Comparison of ENCODE assay signal across 9 mouse cellular contexts in genomic region chr16:94354450-94354849, GRCm38 (mm10). TPM values are rescaled to one million over a fixed set of nuclear protein-coding genes. Genes with fewer than 3 reads are reported as not detected.
DNase-seq lines count a peak whose midpoint lies in the region; ATAC-seq and TF ChIP-seq lines count a peak whose summit lies in the region.
"Had no signal": no experiment of that assay in that cellular context is flagged by ENCODE, and none has a peak within 500 bp of the region (broad histone marks: within the 10 kb centered on the region; RNA-seq: fewer than 3 reads in every experiment).

No protein-coding gene starts in this region.

- H3K4me3 ChIP-seq in kidney, postnatal 0 days (replicated peaks; ENCODE audit: low read depth, low read length), result no peak overlapping the region
- H3K4me3 ChIP-seq in CH12.LX (replicated peaks in 1 of 3; ENCODE audit: low read depth in 2 of 3, low read length in 2 of 3, poor library complexity in 1 of 3), result no peak overlapping the region
- H3K4me3 ChIP-seq in embryonic facial prominence, embryonic 10.5 days, result no peak overlapping the region
- no peak overlapping the region for H3K4me3 ChIP-seq in liver, embryonic 12.5 days
- H3K4me3 ChIP-seq in cerebellum, adult 2 months (replicated peaks; ENCODE audit: insufficient read depth, low read depth, low read length), result no peak overlapping the region
- H3K4me3 ChIP-seq: limb, embryonic 13.5 days had no signal

- in situ Hi-C loops in CH12.LX (cut with MboI; ENCODE audit: low pct_ligation_motif_present, low pct_unique_long_range_greater_than_20kb, low sequenced_read_pairs), result no loop called here

- no peaks in the 10 kb centered on the region for H3K36me3 ChIP-seq in kidney, postnatal 0 days (ENCODE audit: insufficient read depth, low read length)
- H3K36me3 ChIP-seq in CH12.LX (replicated peaks in 1 of 2; ENCODE audit: control insufficient read depth in 1 of 2, insufficient read depth in 1 of 2, low read length in 1 of 2), result no peaks in the 10 kb centered on the region
- no peaks in the 10 kb centered on the region for H3K36me3 ChIP-seq in embryonic facial prominence, embryonic 10.5 days (replicated peaks)
- H3K36me3 ChIP-seq in liver, embryonic 12.5 days, result no peaks in the 10 kb centered on the region
- H3K36me3 ChIP-seq: limb, embryonic 13.5 days had no signal

- dilution Hi-C loops in CH12.LX (cut with MboI; ENCODE audit: extremely low pct_ligation_motif_present, extremely low pct_unique_long_range_greater_than_20kb, low sequenced_read_pairs), result no loop called here

- H3K4me1 ChIP-seq in kidney, postnatal 0 days (replicated peaks; ENCODE audit: insufficient read depth, low read length), result no peaks in the 10 kb centered on the region
- H3K4me1 ChIP-seq in CH12.LX (ENCODE audit: control insufficient read depth in 1 of 2, insufficient read depth in 2 of 2), result peaks cover 15 to 34% of the 10 kb centered on the region in 2 experiments
- peaks cover 29% of the 10 kb centered on the region for H3K4me1 ChIP-seq in embryonic facial prominence, embryonic 10.5 days
- peaks cover 18% of the 10 kb centered on the region for H3K4me1 ChIP-seq in liver, embryonic 12.5 days
- H3K4me1 ChIP-seq in cerebellum, adult 2 months (ENCODE audit: control insufficient read depth, insufficient read depth, low read length), result no peaks in the 10 kb centered on the region

- TF ChIP-seq CTCF in kidney, postnatal 0 days (IDR thresholded peaks at IDR 0.05; ENCODE audit: low read depth), result no peak
- no peak for TF ChIP-seq CTCF in CH12.LX (conservative IDR thresholded peaks at IDR 0.05 in 1 of 2, IDR thresholded peaks at IDR 0.05 in 1 of 2; ENCODE audit: low read depth in 2 of 2, low read length in 2 of 2)
- TF ChIP-seq CTCF in cerebellum, adult 2 months (IDR thresholded peaks at IDR 0.05; ENCODE audit: borderline replicate concordance, insufficient read depth, low read depth, low read length), result no peak

- H3K79me2 ChIP-seq in CH12.LX (replicated peaks; ENCODE audit: control insufficient read depth, extremely low read depth, insufficient read depth, poor library complexity, severe bottlenecking), result no peaks in the 10 kb centered on the region

- no peak overlapping the region for H3K9ac ChIP-seq in kidney, postnatal 0 days (ENCODE audit: low read depth, low read length)
- peak overlapping the region; percentile 34; the same call in 1 of the 2 replicates for H3K9ac ChIP-seq in CH12.LX (ENCODE audit: insufficient read depth, low read depth)
- no peak overlapping the region for H3K9ac ChIP-seq in liver, embryonic 12.5 days
- H3K9ac ChIP-seq: limb, embryonic 13.5 days had no signal

- no peaks in the 10 kb centered on the region for H3K9me3 ChIP-seq in kidney, postnatal 0 days (replicated peaks; ENCODE audit: low read length)
- no peaks in the 10 kb centered on the region for H3K9me3 ChIP-seq in CH12.LX (replicated peaks; ENCODE audit: low read length)
- H3K9me3 ChIP-seq in embryonic facial prominence, embryonic 10.5 days, result no peaks in the 10 kb centered on the region
- H3K9me3 ChIP-seq in liver, embryonic 12.5 days (replicated peaks), result no peaks in the 10 kb centered on the region
- H3K9me3 ChIP-seq: limb, embryonic 13.5 days had no signal

- 20% methylated on average over 9 of the region's 9 CpGs for WGBS in kidney, postnatal 0 days
- WGBS in embryonic facial prominence, embryonic 10.5 days, result 56% methylated on average over 9 of the region's 9 CpGs
- 40% methylated on average over 9 of the region's 9 CpGs for WGBS in liver, embryonic 12.5 days (ENCODE audit: insufficient replicate concordance)
- WGBS in cerebellum, adult 2 months, result 62% methylated on average over 9 of the region's 9 CpGs

- TF ChIP-seq RAD21 in CH12.LX (IDR thresholded peaks at IDR 0.05; ENCODE audit: low read depth, low read length), result no peak

- TF ChIP-seq POLR2A in CH12.LX (IDR thresholded peaks at IDR 0.05; ENCODE audit: low read depth, low read length), result peak; percentile 50
- no peak for TF ChIP-seq POLR2A in cerebellum, adult 2 months (IDR thresholded peaks at IDR 0.05; ENCODE audit: borderline replicate concordance, insufficient read depth, low read length)

- peak; percentile 70 for DNase-seq in kidney, postnatal 0 days (ENCODE audit: low spot score)
- DNase-seq in kidney, adult 9 months, result no peak
- DNase-seq in CH12.LX (ENCODE audit: extremely low read depth), result peak; percentile 92
- DNase-seq in embryonic facial prominence, embryonic 10.5 days (ENCODE audit: low spot score), result peak; percentile 45
- no peak for DNase-seq in gastrocnemius, postnatal 36 days
- DNase-seq in cerebellum, adult 2 months, result no peak

- no peak for TF ChIP-seq EP300 in CH12.LX (IDR thresholded peaks at IDR 0.05; ENCODE audit: low read length)

- H3K27me3 ChIP-seq in kidney, postnatal 0 days (ENCODE audit: insufficient read depth, low read length), result no peaks in the 10 kb centered on the region
- H3K27me3 ChIP-seq in CH12.LX (replicated peaks), result no peaks in the 10 kb centered on the region
- no peaks in the 10 kb centered on the region for H3K27me3 ChIP-seq in embryonic facial prominence, embryonic 10.5 days (replicated peaks; ENCODE audit: low read depth, poor library complexity, severe bottlenecking)
- H3K27me3 ChIP-seq in liver, embryonic 12.5 days (replicated peaks), result no peaks in the 10 kb centered on the region
- no peaks in the 10 kb centered on the region for H3K27me3 ChIP-seq in cerebellum, adult 2 months (ENCODE audit: control insufficient read depth, insufficient read depth, low read length)
- H3K27me3 ChIP-seq: limb, embryonic 13.5 days had no signal

- no peak overlapping the region for H3K4me2 ChIP-seq in kidney, postnatal 0 days (ENCODE audit: low read length)
- peak overlapping the region; percentile 73 for H3K4me2 ChIP-seq in CH12.LX (ENCODE audit: insufficient read depth, low read depth, poor library complexity, severe bottlenecking)
- no peak overlapping the region for H3K4me2 ChIP-seq in liver, embryonic 12.5 days
- H3K4me2 ChIP-seq: limb, embryonic 13.5 days had no signal

- 0 out of 2 replicates have a peak, but pooled peaks have one; percentile 46 for ATAC-seq in kidney, postnatal 0 days (replicated peaks; ENCODE audit: low FRiP score, low read depth)
- peak; percentile 43; the same call in 1 of the 2 replicates for ATAC-seq in megakaryocyte, adult 5-6 weeks (ENCODE audit: poor library complexity, severe bottlenecking)
- ATAC-seq in liver, embryonic 12.5 days, result no peak

- H3K27ac ChIP-seq in kidney, postnatal 0 days, result no peak overlapping the region
- H3K27ac ChIP-seq in CH12.LX (ENCODE audit: insufficient read depth, low read depth), result no peak overlapping the region
- no peak overlapping the region for H3K27ac ChIP-seq in embryonic facial prominence, embryonic 10.5 days (replicated peaks)
- no peak overlapping the region for H3K27ac ChIP-seq in liver, embryonic 12.5 days
- H3K27ac ChIP-seq in cerebellum, adult 2 months (ENCODE audit: insufficient read depth, low read length), result no peak overlapping the region
- H3K27ac ChIP-seq: limb, embryonic 13.5 days had no signal

- intact Hi-C loops in gastrocnemius, postnatal 36 days (cut with DNase I), result no loop called here

RNA-seq across cellular contexts. Expression of gene Ttc3, which starts 16.0 kb away (rescaled TPM):
- 152 and 158 TPM in 2 replicates for polyA plus RNA-seq in kidney, postnatal 0 days (2015; fragmentation: Nextera tagmentation; extraction: Ambion mirVana)
- 65.2 and 74.5 TPM in 2 replicates for total RNA-seq in CH12.LX (2012; rRNA removed)
- 59.0 TPM in 2 replicates for total RNA-seq in CH12.LX (2014; rRNA removed)
- 67.7 and 73.4 TPM in 2 replicates for polyA plus RNA-seq in CH12.LX (2012; ENCODE audit: insufficient read length, low read depth)
- 300 and 304 TPM in 2 replicates for polyA plus RNA-seq in embryonic facial prominence, embryonic 10.5 days (2016; fragmentation: Nextera tagmentation; extraction: Ambion mirVana)
- 12.0 and 19.7 TPM in 2 replicates for total RNA-seq in megakaryocyte, adult 5-6 weeks (2015)
- 39.3 and 56.6 TPM in 2 replicates for total RNA-seq in megakaryocyte, adult 5-6 weeks (2017)
- polyA plus RNA-seq in liver, embryonic 12.5 days (2016; fragmentation: Nextera tagmentation; extraction: Ambion mirVana), result 43.7 and 46.7 TPM in 2 replicates
- 10 to 100 TPM; 46.6 to 55.2 TPM for total RNA-seq in gastrocnemius, postnatal 36 days (2021)
- polyA plus RNA-seq in cerebellum, adult 2 months (2012; rRNA removed), result 295 and 301 TPM in 2 replicates

RNA-seq across cellular contexts. Expression of gene Pigp, which starts 17.2 kb away (rescaled TPM):
- 195 and 220 TPM in 2 replicates for polyA plus RNA-seq in kidney, postnatal 0 days (2015; fragmentation: Nextera tagmentation; extraction: Ambion mirVana)
- total RNA-seq in CH12.LX (2012; rRNA removed) (55.9 and 63.8 TPM in 2 replicates), CH12.LX (2014; rRNA removed) (163 and 167 TPM in 2 replicates)
- 103 and 104 TPM in 2 replicates for polyA plus RNA-seq in CH12.LX (2012; ENCODE audit: insufficient read length, low read depth)
- 77.9 and 78.3 TPM in 2 replicates for polyA plus RNA-seq in embryonic facial prominence, embryonic 10.5 days (2016; fragmentation: Nextera tagmentation; extraction: Ambion mirVana)
- 9.9 and 11.1 TPM in 2 replicates for total RNA-seq in megakaryocyte, adult 5-6 weeks (2015)
- total RNA-seq in megakaryocyte, adult 5-6 weeks (2017), result 4.8 and 10.2 TPM in 2 replicates
- polyA plus RNA-seq in liver, embryonic 12.5 days (2016; fragmentation: Nextera tagmentation; extraction: Ambion mirVana), result 52.3 and 53.7 TPM in 2 replicates
- total RNA-seq in gastrocnemius, postnatal 36 days (2021), result 100 to 1,000 TPM; 104 to 134 TPM
- 73.6 and 83.0 TPM in 2 replicates for polyA plus RNA-seq in cerebellum, adult 2 months (2012; rRNA removed)

RNA-seq across cellular contexts. Expression of gene Ripply3, which starts 26.2 kb away (rescaled TPM):
- 14.0 and 14.9 TPM in 2 replicates for polyA plus RNA-seq in kidney, postnatal 0 days (2015; fragmentation: Nextera tagmentation; extraction: Ambion mirVana)
- total RNA-seq in CH12.LX (2012; rRNA removed) (6.1 and 6.5 TPM in 2 replicates), CH12.LX (2014; rRNA removed) (0.20 and 0.28 TPM in 2 replicates)
- polyA plus RNA-seq in CH12.LX (2012; ENCODE audit: insufficient read length, low read depth), result 1.0 and 1.3 TPM in 2 replicates
- 5.1 and 6.2 TPM in 2 replicates for polyA plus RNA-seq in embryonic facial prominence, embryonic 10.5 days (2016; fragmentation: Nextera tagmentation; extraction: Ambion mirVana)
- total RNA-seq in megakaryocyte, adult 5-6 weeks (2015), result 0.23 TPM in 1 of 2 replicates, not detected in the other
- not detected in 2 replicates for total RNA-seq in megakaryocyte, adult 5-6 weeks (2017)
- 2.4 and 3.1 TPM in 2 replicates for polyA plus RNA-seq in liver, embryonic 12.5 days (2016; fragmentation: Nextera tagmentation; extraction: Ambion mirVana)
- under 1 TPM; 0.61 to 0.81 TPM for total RNA-seq in gastrocnemius, postnatal 36 days (2021)
- 0.46 TPM in 2 replicates for polyA plus RNA-seq in cerebellum, adult 2 months (2012; rRNA removed)

RNA-seq across cellular contexts. Expression of gene Hlcs, which starts 41.1 kb away (rescaled TPM):
- polyA plus RNA-seq in kidney, postnatal 0 days (2015; fragmentation: Nextera tagmentation; extraction: Ambion mirVana), result 5.0 and 5.9 TPM in 2 replicates
- 7.8 and 9.4 TPM in 2 replicates for total RNA-seq in CH12.LX (2012; rRNA removed)
- total RNA-seq in CH12.LX (2014; rRNA removed), result 4.2 and 5.3 TPM in 2 replicates
- polyA plus RNA-seq in CH12.LX (2012; ENCODE audit: insufficient read length, low read depth), result 11.3 and 12.5 TPM in 2 replicates
- 12.2 and 13.1 TPM in 2 replicates for polyA plus RNA-seq in embryonic facial prominence, embryonic 10.5 days (2016; fragmentation: Nextera tagmentation; extraction: Ambion mirVana)
- total RNA-seq in megakaryocyte, adult 5-6 weeks (2015), result 22.8 and 25.3 TPM in 2 replicates
- total RNA-seq in megakaryocyte, adult 5-6 weeks (2017), result 14.8 and 21.9 TPM in 2 replicates
- polyA plus RNA-seq in liver, embryonic 12.5 days (2016; fragmentation: Nextera tagmentation; extraction: Ambion mirVana), result 4.4 and 4.9 TPM in 2 replicates
- total RNA-seq in gastrocnemius, postnatal 36 days (2021), result 1 to 10 TPM; 6.5 to 6.8 TPM
- polyA plus RNA-seq in cerebellum, adult 2 months (2012; rRNA removed), result 17.5 and 19.3 TPM in 2 replicates

Comparison
In these comparisons a context has a peak if more than half of its experiments do, and no peak if none do; other contexts are left out.
1. DNase-seq: peak in kidney, postnatal 0 days (single experiment), CH12.LX (single experiment) and embryonic facial prominence, embryonic 10.5 days (single experiment); none in kidney, adult 9 months (single experiment), gastrocnemius, postnatal 36 days (0 of 2) and cerebellum, adult 2 months (0 of 2).